In genomic region chr7:144941242-144941831, GRCm38 (mm10) we compare ENCODE assay signal across 8 mouse cellular contexts. TPM values are rescaled to one million over a fixed set of nuclear protein-coding genes. Genes with fewer than 3 reads are reported as not detected.
DNase-seq lines count a peak whose midpoint lies in the region; ATAC-seq and TF ChIP-seq lines count a peak whose summit lies in the region.

No protein-coding gene starts in this region.

- 0 out of 2 replicates have a peak, but pooled peaks have one; percentile 18 for TF ChIP-seq POLR2A in lung, adult 2 months (IDR thresholded peaks at IDR 0.05; ENCODE audit: borderline replicate concordance, extremely low read depth, low read depth, low read length)

- peak; percentile 70 for ATAC-seq in forebrain, embryonic 11.5 days (replicated peaks; ENCODE audit: low FRiP score)
- peak; percentile 75 for ATAC-seq in heart, embryonic 14.5 days (ENCODE audit: insufficient number of reproducible peaks, insufficient read depth, low FRiP score, low read depth)
- peak; percentile 39 for ATAC-seq in neural tube, embryonic 15.5 days (ENCODE audit: low FRiP score)

- under 1% methylated on average over 39 of the region's 39 CpGs for WGBS in forebrain, embryonic 11.5 days
- WGBS in heart, embryonic 14.5 days = under 1% methylated on average over 39 of the region's 39 CpGs
- under 1% methylated on average over 39 of the region's 39 CpGs for WGBS in lung, adult 2 months
- under 1% methylated on average over 37 of the region's 39 CpGs for WGBS in neural tube, embryonic 15.5 days

- H3K4me1 ChIP-seq in forebrain, embryonic 11.5 days (replicated peaks; ENCODE audit: control insufficient read depth, insufficient read depth, low read length) = peaks cover 20% of the 10 kb centered on the region
- H3K4me1 ChIP-seq in heart, embryonic 14.5 days (ENCODE audit: control insufficient read depth in 2 of 2, insufficient read depth in 2 of 2, low read length in 2 of 2) = peaks cover 21 to 22% of the 10 kb centered on the region in 2 experiments
- H3K4me1 ChIP-seq in lung, adult 2 months (ENCODE audit: control insufficient read depth, insufficient read depth, low read length) = peaks cover 6% of the 10 kb centered on the region
- peaks cover 65% of the 10 kb centered on the region for H3K4me1 ChIP-seq in neural tube, embryonic 15.5 days

- no peaks in the 10 kb centered on the region for H3K27me3 ChIP-seq in forebrain, embryonic 11.5 days (ENCODE audit: control insufficient read depth, insufficient read depth, low read length)
- no peaks in the 10 kb centered on the region for H3K27me3 ChIP-seq in heart, embryonic 14.5 days (ENCODE audit: control insufficient read depth, insufficient read depth, low read length)
- H3K27me3 ChIP-seq in neural tube, embryonic 15.5 days (replicated peaks) = peaks cover 63% of the 10 kb centered on the region

- DNase-seq in 3134 (ENCODE audit: extremely low read depth, insufficient read length, low spot score) = peak; percentile 92
- DNase-seq in adrenal gland, adult 2 months = peak; percentile 94
- peak; percentile 96 for DNase-seq in forebrain, embryonic 11.5 days (ENCODE audit: low spot score)
- peak; percentile 95 for DNase-seq in kidney, postnatal 10 days
- peak; percentile 81 for DNase-seq in lung, adult 2 months
- DNase-seq in thymus, postnatal 14 days = peak; percentile 59

- no peaks in the 10 kb centered on the region for H3K9me3 ChIP-seq in forebrain, embryonic 11.5 days (ENCODE audit: control insufficient read depth, low read length)
- no peaks in the 10 kb centered on the region for H3K9me3 ChIP-seq in heart, embryonic 14.5 days (ENCODE audit: control insufficient read depth, low read length)
- no peaks in the 10 kb centered on the region for H3K9me3 ChIP-seq in neural tube, embryonic 15.5 days (replicated peaks)

- H3K4me3 ChIP-seq in forebrain, embryonic 11.5 days (ENCODE audit: low read depth, low read length) = peak overlapping the region; percentile 80
- peak overlapping the region; percentile 48 to 74 for H3K4me3 ChIP-seq in heart, embryonic 14.5 days (ENCODE audit: control insufficient read depth in 1 of 2, insufficient read depth in 1 of 2, low read depth in 1 of 2, low read length in 2 of 2)
- H3K4me3 ChIP-seq in lung, adult 2 months (replicated peaks; ENCODE audit: extremely low read depth, low read depth, low read length) = peak overlapping the region; percentile 64
- peak overlapping the region; percentile 45 for H3K4me3 ChIP-seq in neural tube, embryonic 15.5 days (replicated peaks)

- peak overlapping the region; percentile 61 for H3K4me2 ChIP-seq in forebrain, embryonic 11.5 days (ENCODE audit: low read depth, low read length, severe bottlenecking)
- H3K4me2 ChIP-seq in heart, embryonic 14.5 days (ENCODE audit: low read length) = peak overlapping the region; percentile 94
- peak overlapping the region; percentile 100 for H3K4me2 ChIP-seq in neural tube, embryonic 15.5 days

- peak overlapping the region; percentile 79 for H3K9ac ChIP-seq in forebrain, embryonic 11.5 days (ENCODE audit: low read length)
- H3K9ac ChIP-seq in heart, embryonic 14.5 days (ENCODE audit: low read length) = peak overlapping the region; percentile 86
- H3K9ac ChIP-seq in neural tube, embryonic 15.5 days (replicated peaks) = peak overlapping the region; percentile 45

- H3K27ac ChIP-seq in forebrain, embryonic 11.5 days (ENCODE audit: low read depth, low read length) = peak overlapping the region; percentile 98
- H3K27ac ChIP-seq in heart, embryonic 14.5 days (replicated peaks in 1 of 2; ENCODE audit: control insufficient read depth in 1 of 2, insufficient read depth in 1 of 2, low read depth in 2 of 2, low read length in 2 of 2) = peak overlapping the region; percentile 94 to 96
- H3K27ac ChIP-seq in neural tube, embryonic 15.5 days (replicated peaks) = peak overlapping the region; percentile 75

- no peak for TF ChIP-seq CTCF in lung, adult 2 months (IDR thresholded peaks at IDR 0.05; ENCODE audit: insufficient read depth, low read length)

- peaks cover 10% of the 10 kb centered on the region; the same call in 1 of the 2 replicates for H3K36me3 ChIP-seq in forebrain, embryonic 11.5 days (ENCODE audit: control insufficient read depth, insufficient read depth, low read length)
- H3K36me3 ChIP-seq in heart, embryonic 14.5 days (ENCODE audit: control insufficient read depth, insufficient read depth, low read length) = peaks cover 10% of the 10 kb centered on the region
- no peaks in the 10 kb centered on the region for H3K36me3 ChIP-seq in neural tube, embryonic 15.5 days

RNA-seq across cellular contexts. Expression of gene Ccnd1, which starts 1.6 kb away (rescaled TPM):
- total RNA-seq in adrenal gland, adult 2 months (2021) = 100 to 1,000 TPM; 105 to 244 TPM
- polyA plus RNA-seq in adrenal gland, adult 2 months (2012; rRNA removed) = 115 and 133 TPM in 2 replicates
- 238 and 268 TPM in 2 replicates for polyA plus RNA-seq in forebrain, embryonic 11.5 days (2014; fragmentation: Nextera tagmentation; extraction: Ambion mirVana)
- 48.7 and 63.7 TPM in 2 replicates for polyA plus RNA-seq in heart, embryonic 14.5 days (2014; fragmentation: Nextera tagmentation; extraction: Ambion mirVana)
- 106 and 138 TPM in 2 replicates for polyA plus RNA-seq in lung, adult 2 months (2012; rRNA removed)
- polyA plus RNA-seq in neural tube, embryonic 15.5 days (2015; fragmentation: Nextera tagmentation; extraction: Ambion mirVana) = 19.2 and 27.4 TPM in 2 replicates

RNA-seq across cellular contexts. Expression of gene LTO1, which starts 26.4 kb away (rescaled TPM):
- total RNA-seq in adrenal gland, adult 2 months (2021) = 10 to 100 TPM; 20.5 to 27.0 TPM
- 7.8 and 9.5 TPM in 2 replicates for polyA plus RNA-seq in adrenal gland, adult 2 months (2012; rRNA removed)
- 29.2 and 31.1 TPM in 2 replicates for polyA plus RNA-seq in forebrain, embryonic 11.5 days (2014; fragmentation: Nextera tagmentation; extraction: Ambion mirVana)
- 16.1 and 19.2 TPM in 2 replicates for polyA plus RNA-seq in heart, embryonic 14.5 days (2014; fragmentation: Nextera tagmentation; extraction: Ambion mirVana)
- polyA plus RNA-seq in lung, adult 2 months (2012; rRNA removed) = 13.5 and 17.7 TPM in 2 replicates
- 32.6 and 32.8 TPM in 2 replicates for polyA plus RNA-seq in neural tube, embryonic 15.5 days (2015; fragmentation: Nextera tagmentation; extraction: Ambion mirVana)

RNA-seq across cellular contexts. Expression of gene Fgf15, which starts 45.0 kb away (rescaled TPM):
- total RNA-seq in adrenal gland, adult 2 months (2021) = under 1 TPM in 1 of 2 experiments, not detected in 1; 0.14 TPM
- polyA plus RNA-seq in adrenal gland, adult 2 months (2012; rRNA removed) = 0.07 TPM in 1 of 2 replicates, not detected in the other
- polyA plus RNA-seq in forebrain, embryonic 11.5 days (2014; fragmentation: Nextera tagmentation; extraction: Ambion mirVana) = 92.1 and 92.3 TPM in 2 replicates
- polyA plus RNA-seq in heart, embryonic 14.5 days (2014; fragmentation: Nextera tagmentation; extraction: Ambion mirVana) = not detected in 2 replicates
- not detected in 2 replicates for polyA plus RNA-seq in lung, adult 2 months (2012; rRNA removed)
- 5.4 and 7.8 TPM in 2 replicates for polyA plus RNA-seq in neural tube, embryonic 15.5 days (2015; fragmentation: Nextera tagmentation; extraction: Ambion mirVana)

Comparison
In these comparisons a context has a peak if more than half of its experiments do, and no peak if none do; other contexts are left out.
1. Peak in every context shown above with its lines: DNase-seq, ATAC-seq, H3K4me3 ChIP-seq and H3K27ac ChIP-seq.
2. RNA of gene Fgf15, which starts 45.0 kb away (polyA plus RNA-seq): 92.1 to 92.3 TPM in forebrain, embryonic 11.5 days; 5.4 to 7.8 TPM in neural tube, embryonic 15.5 days, 0.07 TPM in adrenal gland, adult 2 months, not detected in heart, embryonic 14.5 days and not detected in lung, adult 2 months; every median in the first group is over 10 times any median in the second.